Mouse (Mus musculus) stomach, embryonic 15.5 days (tissue): ENCODE measurements around the gene Trdmt1. TPM values are rescaled to one million over a fixed set of nuclear protein-coding genes. Genes with fewer than 3 reads are reported as not detected.

Experiments used
- ATAC-seq: fragments of 200-750 bp; cut with Nextera tagmentation; 2 replicates; pipeline ENCODE4 v1.8.0; 2017; ENCODE audit warnings: low read depth, moderate number of reproducible peaks, moderate TSS enrichment; ENCODE audit not compliant: insufficient read depth, low FRiP score
- H3K27ac ChIP-seq: fragments of 300-500 bp; sonication (generic); 2 replicates; pipeline ENCODE4 v1.5.1; 2015; ENCODE audit warnings: mild to moderate bottlenecking, inconsistent platforms
- H3K27me3 ChIP-seq: fragments of 300-500 bp; sonication (generic); replicated peaks from 2 replicates; pipeline ENCODE4 v1.6.1; 2015; ENCODE audit warnings: inconsistent platforms
- H3K36me3 ChIP-seq: fragments of 300-500 bp; sonication (generic); 2 replicates; pipeline ENCODE4 v1.6.1; 2015; ENCODE audit warnings: inconsistent platforms
- H3K4me1 ChIP-seq: fragments of 300-500 bp; sonication (generic); 2 replicates; pipeline ENCODE4 v1.6.1; 2015; ENCODE audit warnings: inconsistent platforms
- H3K4me2 ChIP-seq: fragments of 300-500 bp; sonication (generic); 2 replicates; pipeline ENCODE4 v1.6.1; 2015; ENCODE audit warnings: mild to moderate bottlenecking, inconsistent platforms
- H3K4me3 ChIP-seq: fragments of 300-500 bp; sonication (generic); replicated peaks from 2 replicates; pipeline ENCODE4 v1.5.1; 2015; ENCODE audit warnings: inconsistent platforms
- H3K9ac ChIP-seq: fragments of 300-500 bp; sonication (generic); 2 replicates; pipeline ENCODE4 v1.6.1; 2015; ENCODE audit warnings: inconsistent platforms
- H3K9me3 ChIP-seq: fragments of 300-500 bp; sonication (generic); 2 replicates; pipeline ENCODE4 v1.6.1; 2016; ENCODE audit warnings: inconsistent platforms
- WGBS: fragments of 180-500 bp; shearing (Covaris S2); methylation state at CpG from one replicate; pipeline ENCODE4 v1.1.7; 2015; 5-methylcytosine and 5-hydroxymethylcytosine counted together
- polyA plus RNA-seq: library from polyadenylated mRNA; unstranded; fragments of >200 nt; fragmentation: Nextera tagmentation; extraction: Ambion mirVana; gene quantifications from 2 replicates; pipeline ENCODE4 v1.2.1, GENCODE M21; 2015

Gene Trdmt1
- polyA plus RNA-seq, 1 experiment from 2014 or later = 7.6 TPM

GRCm38 (mm10) chr2:13526205-13526604 is 18.3 kb downstream of the Trdmt1 start:
- Histone ChIP-seq H3K9me3 (no peaks in the 10 kb centered on the region), H3K27ac (no peak overlapping the region), H3K36me3 (no peaks in the 10 kb centered on the region), H3K4me2 (no peak overlapping the region), H3K4me3 (no peak overlapping the region), H3K4me1 (peaks cover 2% of the 10 kb centered on the region; the same call in 1 of the 2 replicates), H3K9ac (no peak overlapping the region), H3K27me3 (no peaks in the 10 kb centered on the region)
- 82% methylated on average over 2 of the region's 2 CpGs for WGBS
- no peak for ATAC-seq

DNA sequence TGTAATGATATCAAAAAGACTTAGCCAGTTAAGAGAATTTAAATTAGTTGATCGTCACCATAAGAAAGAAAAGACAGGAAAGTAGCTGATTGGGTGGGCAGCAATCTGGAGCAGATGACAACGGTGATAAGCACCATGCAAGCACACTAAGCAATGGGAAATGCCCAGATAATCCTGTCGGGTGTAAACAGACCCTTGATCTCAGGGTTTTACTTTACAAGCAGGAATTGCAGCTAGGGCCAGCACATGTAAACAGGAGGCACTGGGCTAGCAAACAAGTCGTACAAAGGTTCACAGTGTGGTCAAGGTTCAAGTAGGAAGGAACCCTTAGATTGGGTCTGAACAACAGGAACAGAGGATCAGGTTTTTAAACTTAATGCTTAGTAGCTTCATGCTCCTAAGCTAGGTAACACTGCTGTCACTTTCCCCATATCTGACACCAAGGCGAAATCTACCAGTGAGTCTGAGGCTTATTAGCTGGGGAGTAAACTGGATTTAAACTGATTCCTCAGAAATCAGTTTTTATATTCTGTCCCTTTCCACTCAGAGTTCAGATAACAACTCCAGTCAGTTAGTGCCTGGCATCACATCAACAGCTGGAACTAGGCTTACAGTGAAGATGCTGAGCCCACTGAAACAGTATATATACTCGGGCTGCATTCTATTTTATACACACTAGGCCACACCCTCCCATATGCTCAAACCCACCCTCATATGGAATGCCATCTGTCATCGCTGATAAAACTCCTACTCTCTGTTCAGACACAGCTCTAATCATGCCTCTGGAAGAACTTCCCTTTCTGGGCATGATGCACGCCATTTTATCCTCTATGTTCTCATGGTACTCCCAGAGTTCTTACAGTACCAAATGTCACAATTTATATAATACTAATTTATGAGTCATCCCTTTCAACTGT is 20.7 kb downstream of the Trdmt1 start:
- Histone ChIP-seq H3K4me1 (peaks cover 2% of the 10 kb centered on the region; the same call in 1 of the 2 replicates), H3K9ac (no peak overlapping the region), H3K4me2 (no peak overlapping the region), H3K4me3 (no peak overlapping the region), H3K36me3 (no peaks in the 10 kb centered on the region), H3K9me3 (no peaks in the 10 kb centered on the region), H3K27me3 (no peaks in the 10 kb centered on the region), H3K27ac (no peak overlapping the region; the same call in 1 of the 2 replicates)
- WGBS = 41% methylated on average over 8 of the region's 8 CpGs
- ATAC-seq = peak; percentile 84

- Histone ChIP-seq H3K27me3 (no peaks in the 10 kb centered on the region), H3K4me1 (peaks cover 2% of the 10 kb centered on the region; the same call in 1 of the 2 replicates), H3K9ac (no peak overlapping the region), H3K36me3 (no peaks in the 10 kb centered on the region), H3K27ac (no peak overlapping the region), H3K9me3 (no peaks in the 10 kb centered on the region), H3K4me2 (no peak overlapping the region), H3K4me3 (no peak overlapping the region)
- ATAC-seq = no peak
- WGBS = 28% methylated on average over 8 of the region's 8 CpGs
Observed at GRCm38 (mm10) chr2:13522106-13522505, 22.4 kb downstream of the Trdmt1 start.

- no peak for ATAC-seq
- 57% methylated on average over 4 of the region's 4 CpGs for WGBS
- no peak overlapping the region for H3K27ac ChIP-seq
Observed at GRCm38 (mm10) chr2:13514949-13515348, 29.5 kb downstream of the Trdmt1 start.

GRCm38 (mm10) chr2:13502717-13503116 is 41.8 kb downstream of the Trdmt1 start:
- Histone ChIP-seq H3K27ac (no peak overlapping the region), H3K27me3 (no peaks in the 10 kb centered on the region), H3K4me3 (no peak overlapping the region), H3K4me2 (no peak overlapping the region), H3K36me3 (no peaks in the 10 kb centered on the region), H3K4me1 (no peaks in the 10 kb centered on the region), H3K9me3 (no peaks in the 10 kb centered on the region), H3K9ac (no peak overlapping the region)
- ATAC-seq = no peak
- WGBS = 91% methylated on average over 2 of the region's 2 CpGs

More at GRCm38 (mm10) chr2:13514949-13515348, 29.5 kb downstream of the Trdmt1 start:
- Histone ChIP-seq H3K4me2 (no peak overlapping the region), H3K4me3 (no peak overlapping the region), H3K9ac (no peak overlapping the region), H3K4me1 (no peaks in the 10 kb centered on the region), H3K9me3 (no peaks in the 10 kb centered on the region), H3K27me3 (no peaks in the 10 kb centered on the region), H3K36me3 (no peaks in the 10 kb centered on the region)

GRCm38 (mm10) chr2:13501553-13501952 is 42.9 kb downstream of the Trdmt1 start:
- 28% methylated on average over 5 of the region's 5 CpGs for WGBS
- no peaks in the 10 kb centered on the region for H3K4me1 ChIP-seq
- no peaks in the 10 kb centered on the region for H3K36me3 ChIP-seq
- no peaks in the 10 kb centered on the region for H3K27me3 ChIP-seq
- H3K4me2 ChIP-seq = no peak overlapping the region
- no peaks in the 10 kb centered on the region for H3K9me3 ChIP-seq
- H3K27ac ChIP-seq = no peak overlapping the region
- H3K4me3 ChIP-seq = no peak overlapping the region
- H3K9ac ChIP-seq = no peak overlapping the region
- ATAC-seq = no peak

DNA sequence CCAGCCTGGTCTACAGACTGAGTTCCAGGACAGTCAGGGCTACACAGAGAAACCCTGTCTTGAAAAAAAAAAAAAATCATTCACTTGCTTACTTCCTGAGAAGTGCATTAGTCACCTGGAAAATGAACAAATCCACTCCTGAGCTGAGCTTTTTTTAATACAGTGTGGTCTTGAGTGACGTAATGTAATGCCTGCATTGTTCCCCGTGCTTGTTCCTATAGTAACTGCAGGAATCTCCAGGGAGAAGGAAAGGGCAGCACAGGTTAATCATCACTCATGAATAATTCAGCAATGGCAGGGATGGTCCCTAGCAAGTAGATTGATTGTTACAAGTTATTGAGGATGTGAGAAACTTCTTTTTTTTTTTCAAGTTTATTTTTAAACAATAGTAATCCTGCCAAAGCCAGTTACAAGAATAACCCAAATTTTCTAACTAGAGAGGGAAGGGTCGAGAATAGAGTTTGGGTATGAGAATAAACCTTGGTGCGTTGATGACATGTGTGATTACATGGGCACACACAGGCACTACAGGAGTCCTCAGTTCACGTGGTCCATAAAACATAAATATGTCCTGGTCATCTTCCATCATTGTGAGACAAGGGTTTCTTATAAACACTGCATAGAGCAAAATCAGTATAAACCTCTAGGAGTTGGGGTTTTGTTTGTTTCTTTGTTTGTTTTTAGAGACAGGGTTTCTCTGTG is 44.0 kb downstream of the Trdmt1 start:
- no peak overlapping the region for H3K4me2 ChIP-seq
- no peaks in the 10 kb centered on the region for H3K36me3 ChIP-seq
- no peak overlapping the region for H3K9ac ChIP-seq
- H3K27ac ChIP-seq = no peak overlapping the region
- H3K9me3 ChIP-seq = no peaks in the 10 kb centered on the region
- ATAC-seq = no peak
- no peaks in the 10 kb centered on the region for H3K27me3 ChIP-seq
- WGBS = 58% methylated on average over 5 of the region's 5 CpGs
- H3K4me1 ChIP-seq = no peaks in the 10 kb centered on the region
- no peak overlapping the region for H3K4me3 ChIP-seq

DNA sequence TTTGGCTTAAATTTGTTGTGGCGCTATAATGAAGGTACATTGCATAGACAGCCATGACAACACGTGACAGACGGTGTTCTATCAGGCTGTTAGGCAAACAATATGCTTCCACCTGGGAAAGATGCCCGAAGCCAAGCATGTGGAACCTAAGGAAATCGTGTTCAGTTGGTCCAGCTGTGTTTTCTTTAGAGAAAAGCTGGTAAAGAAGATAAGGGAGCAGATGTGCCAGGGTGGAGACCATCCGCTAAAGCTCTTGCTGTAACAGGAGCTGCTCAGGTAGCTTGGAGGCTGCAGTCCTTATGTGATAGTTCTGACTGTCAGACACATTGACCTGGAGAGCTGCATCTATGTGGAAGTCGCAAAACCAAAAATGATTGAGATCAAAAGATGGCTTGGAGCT is 45.3 kb downstream of the Trdmt1 start:
- no peaks in the 10 kb centered on the region for H3K9me3 ChIP-seq
- H3K4me1 ChIP-seq = no peaks in the 10 kb centered on the region
- 76% methylated on average over 7 of the region's 7 CpGs for WGBS
- no peak overlapping the region for H3K4me3 ChIP-seq
- H3K27me3 ChIP-seq = no peaks in the 10 kb centered on the region
- no peak overlapping the region for H3K9ac ChIP-seq
- no peak overlapping the region for H3K4me2 ChIP-seq
- H3K27ac ChIP-seq = no peak overlapping the region
- H3K36me3 ChIP-seq = no peaks in the 10 kb centered on the region
- no peak for ATAC-seq

GRCm38 (mm10) chr2:13496087-13496486 is 48.4 kb downstream of the Trdmt1 start:
- H3K27ac ChIP-seq = no peak overlapping the region
- no peak overlapping the region for H3K4me3 ChIP-seq
- H3K36me3 ChIP-seq = no peaks in the 10 kb centered on the region
- no peaks in the 10 kb centered on the region for H3K27me3 ChIP-seq
- H3K4me1 ChIP-seq = no peaks in the 10 kb centered on the region
- H3K9me3 ChIP-seq = no peaks in the 10 kb centered on the region
- no peak overlapping the region for H3K4me2 ChIP-seq
- ATAC-seq = no peak
- no peak overlapping the region for H3K9ac ChIP-seq
- WGBS = 61% methylated on average over 2 of the region's 2 CpGs

GRCm38 (mm10) chr2:13492927-13493326 is 51.5 kb downstream of the Trdmt1 start:
- Histone ChIP-seq H3K4me1 (no peaks in the 10 kb centered on the region), H3K9ac (no peak overlapping the region), H3K27ac (no peak overlapping the region), H3K4me2 (no peak overlapping the region), H3K4me3 (no peak overlapping the region), H3K9me3 (no peaks in the 10 kb centered on the region), H3K36me3 (no peaks in the 10 kb centered on the region), H3K27me3 (no peaks in the 10 kb centered on the region)
- ATAC-seq = no peak
- 85% methylated on average over 4 of the region's 4 CpGs for WGBS

GRCm38 (mm10) chr2:13491734-13492133 is 52.7 kb downstream of the Trdmt1 start, which contains the start of gene Cubn:
Cubn (minus strand) TSS chr2:13491813.
- H3K9me3 ChIP-seq = no peaks in the 10 kb centered on the region
- H3K9ac ChIP-seq = no peak within 1 kb of the TSS
- whole genome bisulfite sequencing = 49% methylated on average over 8 of the region's 8 CpGs
- H3K4me2 ChIP-seq = no peak within 1 kb of the TSS
- H3K27ac ChIP-seq = no peak within 1 kb of the TSS
- H3K27me3 ChIP-seq = no peaks in the 10 kb centered on the region
- no peaks in the 10 kb centered on the region for H3K36me3 ChIP-seq
- no peaks in the 10 kb centered on the region for H3K4me1 ChIP-seq
- ATAC-seq = no peak
- H3K4me3 ChIP-seq = no peak within 1 kb of the TSS

GRCm38 (mm10) chr2:13490480-13490879 is 54.0 kb downstream of the Trdmt1 start:
- Histone ChIP-seq H3K36me3 (no peaks in the 10 kb centered on the region), H3K4me3 (no peak overlapping the region), H3K27me3 (no peaks in the 10 kb centered on the region), H3K27ac (no peak overlapping the region), H3K4me1 (no peaks in the 10 kb centered on the region), H3K9ac (no peak overlapping the region), H3K9me3 (no peaks in the 10 kb centered on the region), H3K4me2 (no peak overlapping the region)
- 81% methylated on average over 2 of the region's 2 CpGs for WGBS
- ATAC-seq = no peak
